Mouse (Mus musculus): ENCODE data around the gene 1700067K01Rik. TPM values are rescaled to one million over a fixed set of nuclear protein-coding genes. Genes with fewer than 3 reads are reported as not detected.

Gene 1700067K01Rik
- polyA plus RNA-seq, 1 experiment from 2014 or later = 1.1 TPM

GRCm38 (mm10) chr8:83995973-83996372, 5.3 kb upstream of the 1700067K01Rik start:
- ATAC-seq = peak; percentile 30
- WGBS = 10% methylated on average over 12 of the region's 12 CpGs
- Histone ChIP-seq H3K27ac (ENCODE audit: low read length) (no peak overlapping the region), H3K4me2 (ENCODE audit: low read length) (peak overlapping the region; percentile 84; the same call in 1 of the 2 replicates), H3K4me3 (ENCODE audit: low read depth, low read length) (no peak overlapping the region), H3K9ac (ENCODE audit: low read depth, low read length) (no peak overlapping the region), H3K36me3 (ENCODE audit: control insufficient read depth, insufficient read depth, low read length) (peaks cover 8% of the 10 kb centered on the region; the same call in 1 of the 2 replicates), H3K4me1 (ENCODE audit: control insufficient read depth, insufficient read depth, low read length) (peaks cover 16% of the 10 kb centered on the region), H3K27me3 (ENCODE audit: control insufficient read depth, insufficient read depth, low read depth, low read length) (peaks cover 4% of the 10 kb centered on the region; the same call in 1 of the 2 replicates), H3K9me3 (replicated peaks; ENCODE audit: control insufficient read depth, low read length, poor library complexity, severe bottlenecking) (no peaks in the 10 kb centered on the region)

- Histone ChIP-seq H3K9ac (ENCODE audit: low read depth, low read length) (peak overlapping the region; percentile 80), H3K27ac (ENCODE audit: low read length) (peak overlapping the region; percentile 91), H3K27me3 (ENCODE audit: control insufficient read depth, insufficient read depth, low read depth, low read length) (peaks cover 12% of the 10 kb centered on the region; the same call in 1 of the 2 replicates), H3K9me3 (replicated peaks; ENCODE audit: control insufficient read depth, low read length, poor library complexity, severe bottlenecking) (no peaks in the 10 kb centered on the region), H3K4me1 (ENCODE audit: control insufficient read depth, insufficient read depth, low read length) (peaks cover 16% of the 10 kb centered on the region), H3K4me2 (ENCODE audit: low read length) (peak overlapping the region; percentile 84), H3K36me3 (ENCODE audit: control insufficient read depth, insufficient read depth, low read length) (peaks cover 3% of the 10 kb centered on the region; the same call in 1 of the 2 replicates), H3K4me3 (ENCODE audit: low read depth, low read length) (peak overlapping the region; percentile 77)
- 0% methylated on average over 45 of the region's 103 CpGs for WGBS
- ATAC-seq = peak; percentile 59
These were observed 4.5 kb upstream of the 1700067K01Rik start for GRCm38 (mm10) chr8:83996567-83997505.

GRCm38 (mm10) chr8:83997511-83998141, 3.7 kb upstream of the 1700067K01Rik start, which contains the start of gene Samd1:
Gene Samd1 (plus strand): TSS chr8:83997672.
- Histone ChIP-seq H3K27me3 (ENCODE audit: control insufficient read depth, insufficient read depth, low read depth, low read length) (peaks cover 12% of the 10 kb centered on the region; the same call in 1 of the 2 replicates), H3K27ac (ENCODE audit: low read length) (peak within 1 kb of the TSS; percentile 91), H3K4me2 (ENCODE audit: low read length) (peak within 1 kb of the TSS; percentile 89), H3K4me3 (ENCODE audit: low read depth, low read length) (peak within 1 kb of the TSS; percentile 77), H3K9ac (ENCODE audit: low read depth, low read length) (peak within 1 kb of the TSS; percentile 80), H3K9me3 (replicated peaks; ENCODE audit: control insufficient read depth, low read length, poor library complexity, severe bottlenecking) (no peaks in the 10 kb centered on the region), H3K4me1 (ENCODE audit: control insufficient read depth, insufficient read depth, low read length) (peaks cover 16% of the 10 kb centered on the region), H3K36me3 (ENCODE audit: control insufficient read depth, insufficient read depth, low read length) (0 out of 2 replicates have a peak, but pooled peaks cover 3% of the 10 kb centered on the region)
- WGBS = 0% methylated on average over 39 of the region's 112 CpGs
- 0 out of 2 replicates have a peak, but pooled peaks have one; percentile 7 for ATAC-seq

- 1% methylated on average over 57 of the region's 92 CpGs for WGBS
- peak; percentile 8; the same call in 1 of the 2 replicates for ATAC-seq
These were observed 2.9 kb upstream of the 1700067K01Rik start for GRCm38 (mm10) chr8:83998231-83999056.

GRCm38 (mm10) chr8:83999057-83999705, 2.1 kb upstream of the 1700067K01Rik start:
- Histone ChIP-seq H3K4me3 (ENCODE audit: low read depth, low read length) (peak overlapping the region; percentile 77), H3K9me3 (replicated peaks; ENCODE audit: control insufficient read depth, low read length, poor library complexity, severe bottlenecking) (no peaks in the 10 kb centered on the region), H3K4me2 (ENCODE audit: low read length) (peak overlapping the region; percentile 89), H3K27ac (ENCODE audit: low read length) (no peak overlapping the region), H3K9ac (ENCODE audit: low read depth, low read length) (peak overlapping the region; percentile 46; the same call in 1 of the 2 replicates), H3K27me3 (ENCODE audit: control insufficient read depth, insufficient read depth, low read depth, low read length) (peaks cover 12% of the 10 kb centered on the region; the same call in 1 of the 2 replicates), H3K4me1 (ENCODE audit: control insufficient read depth, insufficient read depth, low read length) (peaks cover 19% of the 10 kb centered on the region), H3K36me3 (ENCODE audit: control insufficient read depth, insufficient read depth, low read length) (0 out of 2 replicates have a peak, but pooled peaks cover 3% of the 10 kb centered on the region)
- ATAC-seq = no peak
- WGBS = 68% methylated on average over 16 of the region's 16 CpGs

More at GRCm38 (mm10) chr8:83998231-83999056, 2.9 kb upstream of the 1700067K01Rik start:
- Histone ChIP-seq H3K9me3 (replicated peaks; ENCODE audit: control insufficient read depth, low read length, poor library complexity, severe bottlenecking) (no peaks in the 10 kb centered on the region), H3K36me3 (ENCODE audit: control insufficient read depth, insufficient read depth, low read length) (0 out of 2 replicates have a peak, but pooled peaks cover 3% of the 10 kb centered on the region), H3K4me1 (ENCODE audit: control insufficient read depth, insufficient read depth, low read length) (peaks cover 19% of the 10 kb centered on the region), H3K27me3 (ENCODE audit: control insufficient read depth, insufficient read depth, low read depth, low read length) (peaks cover 12% of the 10 kb centered on the region; the same call in 1 of the 2 replicates), H3K9ac (ENCODE audit: low read depth, low read length) (peak overlapping the region; percentile 80), H3K27ac (ENCODE audit: low read length) (peak overlapping the region; percentile 79), H3K4me2 (ENCODE audit: low read length) (peak overlapping the region; percentile 89), H3K4me3 (ENCODE audit: low read depth, low read length) (peak overlapping the region; percentile 77)

- Histone ChIP-seq H3K27ac (ENCODE audit: low read length) (no peak overlapping the region), H3K27me3 (ENCODE audit: control insufficient read depth, insufficient read depth, low read depth, low read length) (peaks cover 12% of the 10 kb centered on the region; the same call in 1 of the 2 replicates), H3K4me2 (ENCODE audit: low read length) (no peak overlapping the region), H3K4me1 (ENCODE audit: control insufficient read depth, insufficient read depth, low read length) (peaks cover 19% of the 10 kb centered on the region), H3K36me3 (ENCODE audit: control insufficient read depth, insufficient read depth, low read length) (0 out of 2 replicates have a peak, but pooled peaks cover 3% of the 10 kb centered on the region), H3K9me3 (replicated peaks; ENCODE audit: control insufficient read depth, low read length, poor library complexity, severe bottlenecking) (no peaks in the 10 kb centered on the region), H3K9ac (ENCODE audit: low read depth, low read length) (no peak overlapping the region), H3K4me3 (ENCODE audit: low read depth, low read length) (no peak overlapping the region)
- no peak for ATAC-seq
- WGBS = 96% methylated on average over 2 of the region's 2 CpGs
These were observed 1.5 kb upstream of the 1700067K01Rik start for GRCm38 (mm10) chr8:83999825-84000224.

GRCm38 (mm10) chr8:84002957-84003611, 1.8 kb downstream of the 1700067K01Rik start:
- H3K27ac ChIP-seq (ENCODE audit: low read length) = no peak overlapping the region
- H3K4me3 ChIP-seq (ENCODE audit: low read depth, low read length) = no peak overlapping the region
- H3K36me3 ChIP-seq (ENCODE audit: control insufficient read depth, insufficient read depth, low read length) = 0 out of 2 replicates have a peak, but pooled peaks cover 3% of the 10 kb centered on the region
- WGBS = 47% methylated on average over 12 of the region's 12 CpGs
- peaks cover 12% of the 10 kb centered on the region; the same call in 1 of the 2 replicates for H3K27me3 ChIP-seq (ENCODE audit: control insufficient read depth, insufficient read depth, low read depth, low read length)
- no peak overlapping the region for H3K4me2 ChIP-seq (ENCODE audit: low read length)
- ATAC-seq = no peak
- 0 out of 2 replicates have a peak overlapping the region, but pooled peaks have one; percentile 6 for H3K9ac ChIP-seq (ENCODE audit: low read depth, low read length)
- no peaks in the 10 kb centered on the region for H3K9me3 ChIP-seq (replicated peaks; ENCODE audit: control insufficient read depth, low read length, poor library complexity, severe bottlenecking)
- H3K4me1 ChIP-seq (ENCODE audit: control insufficient read depth, insufficient read depth, low read length) = peaks cover 15% of the 10 kb centered on the region
